Mouse (Mus musculus): ENCODE results near the gene Smco4. TPM values are rescaled to one million over a fixed set of nuclear protein-coding genes. Genes with fewer than 3 reads are reported as not detected.

The Smco4 gene
- total and polyA plus RNA-seq, 3 experiments = 26.9 to 65.6 (median 49.6) TPM

DNA sequence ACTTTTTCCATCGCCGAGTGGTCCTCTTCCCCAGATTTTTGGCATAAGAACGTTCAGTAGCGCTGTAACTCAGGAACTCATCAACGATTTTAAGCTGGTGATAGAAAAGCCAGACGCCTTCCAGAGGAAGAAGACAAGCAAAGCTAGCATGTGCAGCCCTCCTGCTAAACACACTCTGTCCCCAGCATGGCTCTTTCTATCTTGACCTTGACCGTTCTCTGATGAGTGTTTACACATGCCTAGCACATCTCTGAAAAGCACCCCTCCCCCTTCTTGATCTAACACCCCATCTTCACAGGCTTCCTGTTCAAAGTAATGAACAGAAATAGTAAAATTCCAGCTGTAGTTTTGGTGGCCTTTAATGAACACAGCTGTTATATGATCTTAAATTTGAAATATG, 35.1 kb downstream of the Smco4 start:
- in situ Hi-C loops (cut with MboI; ENCODE audit: low pct_ligation_motif_present, low pct_unique_long_range_greater_than_20kb, low sequenced_read_pairs) = no loop called here
- Histone ChIP-seq H3K79me2 (replicated peaks; ENCODE audit: control insufficient read depth, extremely low read depth, insufficient read depth, poor library complexity, severe bottlenecking) (no peaks in the 10 kb centered on the region), H3K4me1 (ENCODE audit: control insufficient read depth in 1 of 2, insufficient read depth in 2 of 2) (peaks cover 28 to 83% of the 10 kb centered on the region in 2 experiments), H3K27me3 (replicated peaks) (no peaks in the 10 kb centered on the region), H3K9me3 (replicated peaks; ENCODE audit: low read length) (no peaks in the 10 kb centered on the region), H3K36me3 (replicated peaks in 1 of 2; ENCODE audit: control insufficient read depth in 1 of 2, insufficient read depth in 1 of 2, low read length in 1 of 2) (peaks cover 23 to 76% of the 10 kb centered on the region in 2 experiments), H3K27ac (ENCODE audit: insufficient read depth, low read depth) (no peak overlapping the region), H3K4me3 (replicated peaks in 1 of 3; ENCODE audit: low read depth in 2 of 3, low read length in 2 of 3, poor library complexity in 1 of 3) (no peak overlapping the region), H3K9ac (ENCODE audit: insufficient read depth, low read depth) (no peak overlapping the region), H3K4me2 (ENCODE audit: insufficient read depth, low read depth, poor library complexity, severe bottlenecking) (no peak overlapping the region)
- dilution Hi-C loops (cut with MboI; ENCODE audit: extremely low pct_ligation_motif_present, extremely low pct_unique_long_range_greater_than_20kb, low sequenced_read_pairs) = no loop called here
- TF ChIP-seq MEF2A (IDR thresholded peaks at IDR 0.05; ENCODE audit: borderline replicate concordance, low read depth, low read length) (no peak), CHD1 (IDR thresholded peaks at IDR 0.05; ENCODE audit: low read depth, low read length) (no peak), HCFC1 (IDR thresholded peaks at IDR 0.05; ENCODE audit: low read depth, low read length) (no peak), USF1 (IDR thresholded peaks at IDR 0.05; ENCODE audit: low read depth, low read length) (no peak), IRF4 (IDR thresholded peaks at IDR 0.05; ENCODE audit: low read depth, low read length) (no peak), JUN (IDR thresholded peaks at IDR 0.05; ENCODE audit: insufficient read depth, low read depth, low read length) (no peak), ZNF384 (IDR thresholded peaks at IDR 0.05; ENCODE audit: low read depth, low read length) (no peak), UBTF (IDR thresholded peaks at IDR 0.05; ENCODE audit: low read depth, low read length) (no peak), ETS1 (conservative IDR thresholded peaks at IDR 0.05; ENCODE audit: low read depth, low read length) (no peak), CTCF (conservative IDR thresholded peaks at IDR 0.05 in 1 of 2, IDR thresholded peaks at IDR 0.05 in 1 of 2; ENCODE audit: low read depth in 2 of 2, low read length in 2 of 2) (no peak), MAFK (IDR thresholded peaks at IDR 0.05; ENCODE audit: insufficient replicate concordance, low read length) (no peak), MAZ (IDR thresholded peaks at IDR 0.05; ENCODE audit: low read depth, low read length) (no peak)
- DNase-seq (ENCODE audit: extremely low read depth) = no peak

DNA sequence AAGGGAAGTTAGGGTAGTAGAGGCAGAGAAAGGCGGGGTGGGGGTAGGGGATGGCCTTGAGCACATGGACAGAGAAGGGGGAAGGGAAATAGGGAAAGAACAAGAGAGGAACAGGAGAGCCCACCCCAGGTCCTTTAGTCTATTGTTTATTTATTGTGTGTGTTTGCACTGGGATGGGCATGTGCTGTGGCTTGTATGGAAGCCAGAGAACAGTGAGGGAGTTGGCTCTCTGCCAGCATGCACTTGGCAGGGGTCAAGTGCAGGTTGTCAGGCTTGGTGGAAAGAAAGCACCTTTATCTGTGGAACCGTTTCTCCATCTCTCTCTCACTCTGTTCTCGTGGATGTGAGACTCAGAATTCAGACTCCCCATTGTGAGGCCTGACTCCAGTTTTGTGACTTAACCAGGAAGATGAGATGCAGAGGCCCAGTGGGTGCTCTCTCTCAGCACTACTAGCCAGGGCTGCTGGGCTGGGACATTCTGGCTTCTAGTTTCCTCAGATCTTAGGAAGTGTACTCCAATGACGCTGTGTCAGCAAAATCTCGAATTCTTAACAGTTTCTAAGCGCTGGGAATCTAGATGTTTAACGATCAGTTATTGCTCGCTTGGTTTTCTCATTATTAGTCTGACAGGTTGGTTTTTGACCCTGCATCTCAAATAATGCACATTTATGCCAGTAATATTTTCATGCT, 36.2 kb downstream of the Smco4 start:
- TF ChIP-seq TBP (conservative IDR thresholded peaks at IDR 0.05; ENCODE audit: low read depth, low read length) (no peak), MAFK (IDR thresholded peaks at IDR 0.05; ENCODE audit: insufficient replicate concordance, low read length) (peak; percentile 87), JUN (IDR thresholded peaks at IDR 0.05; ENCODE audit: insufficient read depth, low read depth, low read length) (no peak), MEF2A (IDR thresholded peaks at IDR 0.05; ENCODE audit: borderline replicate concordance, low read depth, low read length) (no peak), UBTF (IDR thresholded peaks at IDR 0.05; ENCODE audit: low read depth, low read length) (no peak)
- H3K36me3 ChIP-seq (replicated peaks in 1 of 2; ENCODE audit: control insufficient read depth in 1 of 2, insufficient read depth in 1 of 2, low read length in 1 of 2) = peaks cover 23 to 67% of the 10 kb centered on the region in 2 experiments
- H3K27me3 ChIP-seq (replicated peaks) = no peaks in the 10 kb centered on the region
- peaks cover 29 to 82% of the 10 kb centered on the region in 2 experiments for H3K4me1 ChIP-seq (ENCODE audit: control insufficient read depth in 1 of 2, insufficient read depth in 2 of 2)
- no peaks in the 10 kb centered on the region for H3K79me2 ChIP-seq (replicated peaks; ENCODE audit: control insufficient read depth, extremely low read depth, insufficient read depth, poor library complexity, severe bottlenecking)
- dilution Hi-C loops (cut with MboI; ENCODE audit: extremely low pct_ligation_motif_present, extremely low pct_unique_long_range_greater_than_20kb, low sequenced_read_pairs) (no loop called here), in situ Hi-C loops (cut with MboI; ENCODE audit: low pct_ligation_motif_present, low pct_unique_long_range_greater_than_20kb, low sequenced_read_pairs) (no loop called here)
- H3K9me3 ChIP-seq (replicated peaks; ENCODE audit: low read length) = no peaks in the 10 kb centered on the region
- DNase-seq (ENCODE audit: extremely low read depth) = no peak
- H3K27ac ChIP-seq (ENCODE audit: insufficient read depth, low read depth) = no peak overlapping the region
- no peak overlapping the region for H3K4me2 ChIP-seq (ENCODE audit: insufficient read depth, low read depth, poor library complexity, severe bottlenecking)
- H3K4me3 ChIP-seq (replicated peaks in 1 of 3; ENCODE audit: low read depth in 2 of 3, low read length in 2 of 3, poor library complexity in 1 of 3) = no peak overlapping the region
- H3K9ac ChIP-seq (ENCODE audit: insufficient read depth, low read depth) = no peak overlapping the region
